Mouse (Mus musculus) intestine, postnatal 0 days (tissue): Measurements from ENCODE around the gene Supt6. TPM values are rescaled to one million over a fixed set of nuclear protein-coding genes. Genes with fewer than 3 reads are reported as not detected.
A peak's percentile ranks its signal among the peaks of the same experiment; 100 is the strongest.

Experiments used
- ATAC-seq: fragments of 200-750 bp; cut with Nextera tagmentation; 2 replicates; pipeline ENCODE4 v1.8.0; 2017; ENCODE audit warnings: mild to moderate bottlenecking, moderate TSS enrichment, moderate library complexity
- H3K27ac ChIP-seq: fragments of 300-500 bp; sonication (generic); 2 replicates; pipeline ENCODE4 v1.5.1; 2014; ENCODE audit warnings: mild to moderate bottlenecking, low read depth, low read length, moderate library complexity
- H3K27me3 ChIP-seq: fragments of 300-500 bp; sonication (generic); replicated peaks from 2 replicates; pipeline ENCODE4 v1.6.1; 2014; ENCODE audit warnings: low read length, mixed read lengths; ENCODE audit not compliant: control insufficient read depth, insufficient read depth
- H3K36me3 ChIP-seq: fragments of 300-500 bp; sonication (generic); 2 replicates; pipeline ENCODE4 v1.6.1; 2014; ENCODE audit warnings: mild to moderate bottlenecking, moderate library complexity; ENCODE audit not compliant: control insufficient read depth, insufficient read depth
- H3K4me1 ChIP-seq: fragments of 300-500 bp; sonication (generic); replicated peaks from 2 replicates; pipeline ENCODE4 v1.6.1; 2014; ENCODE audit warnings: antibody characterized with exemption, low read length, mixed read lengths; ENCODE audit not compliant: control insufficient read depth, insufficient read depth
- H3K4me2 ChIP-seq: fragments of 300-500 bp; sonication (generic); replicated peaks from 2 replicates; pipeline ENCODE4 v1.6.1; 2014; ENCODE audit warnings: low read depth, mild to moderate bottlenecking, moderate library complexity
- H3K4me3 ChIP-seq: fragments of 300-500 bp; sonication (generic); 2 replicates; pipeline ENCODE4 v1.5.1; 2014; ENCODE audit warnings: low read depth, low read length
- H3K9ac ChIP-seq: fragments of 300-500 bp; sonication (generic); 2 replicates; pipeline ENCODE4 v1.6.1; 2014; ENCODE audit warnings: mild to moderate bottlenecking, low read depth, low read length
- H3K9me3 ChIP-seq: fragments of 300-500 bp; sonication (generic); 2 replicates; pipeline ENCODE4 v1.6.1; 2016; ENCODE audit warnings: mixed run types; ENCODE audit not compliant: control insufficient read depth
- CTCF ChIP-seq: sonication (generic); IDR thresholded peaks from 2 replicates; pipeline ENCODE4 v1.5.1; 2016; ENCODE audit warnings: low read depth, mild to moderate bottlenecking, control low read depth, antibody characterized with exemption, moderate library complexity
- WGBS: fragments of 180-500 bp; shearing (Covaris S2); extraction: QIAGEN DNeasy Blood & Tissue Kit; methylation state at CpG from one replicate; pipeline ENCODE4 v1.1.7; 2014; 5-methylcytosine and 5-hydroxymethylcytosine counted together
- polyA plus RNA-seq: library from polyadenylated mRNA; unstranded; fragments of >200 nt; fragmentation: Nextera tagmentation; extraction: Ambion mirVana; gene quantifications from 2 replicates; pipeline ENCODE4 v1.2.1, GENCODE M21; 2015

Gene Supt6
- polyA plus RNA-seq, 1 experiment from 2014 or later = 8.8 TPM

DNA sequence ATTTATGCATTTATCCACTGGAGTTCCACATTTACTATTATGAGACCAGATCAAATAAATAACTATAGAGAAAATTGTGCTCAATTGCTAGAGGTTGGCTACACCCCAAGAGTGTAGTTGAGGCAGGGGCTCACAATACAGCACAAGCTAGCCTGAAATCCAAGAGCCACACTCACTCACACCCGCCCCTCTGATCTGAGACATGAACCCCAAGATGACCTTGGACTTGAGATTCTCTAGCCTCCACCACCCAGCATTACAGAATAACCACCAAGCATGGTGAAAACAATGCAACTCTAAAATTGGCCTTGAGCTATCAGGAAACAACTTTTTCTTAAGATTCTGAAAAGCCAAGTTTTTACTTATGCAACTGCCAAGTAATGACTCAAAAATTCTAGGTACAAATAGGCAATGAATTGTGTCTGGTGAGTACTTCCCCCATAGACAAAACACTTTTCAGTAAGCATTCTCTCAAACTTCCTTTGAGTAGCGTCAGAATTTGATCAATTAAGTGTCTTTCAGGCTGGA is 63.9 kb downstream of the Supt6 start:
- Histone ChIP-seq H3K9ac (no peak overlapping the region), H3K4me3 (peak overlapping the region; percentile 93), H3K27me3 (no peaks in the 10 kb centered on the region), H3K4me1 (no peaks in the 10 kb centered on the region), H3K27ac (no peak overlapping the region), H3K4me2 (peak overlapping the region; percentile 79), H3K36me3 (peaks cover 19% of the 10 kb centered on the region), H3K9me3 (no peaks in the 10 kb centered on the region)
- no peak for ATAC-seq
- WGBS = 33% methylated on average over 2 of the region's 2 CpGs
- no peak for TF ChIP-seq CTCF

DNA sequence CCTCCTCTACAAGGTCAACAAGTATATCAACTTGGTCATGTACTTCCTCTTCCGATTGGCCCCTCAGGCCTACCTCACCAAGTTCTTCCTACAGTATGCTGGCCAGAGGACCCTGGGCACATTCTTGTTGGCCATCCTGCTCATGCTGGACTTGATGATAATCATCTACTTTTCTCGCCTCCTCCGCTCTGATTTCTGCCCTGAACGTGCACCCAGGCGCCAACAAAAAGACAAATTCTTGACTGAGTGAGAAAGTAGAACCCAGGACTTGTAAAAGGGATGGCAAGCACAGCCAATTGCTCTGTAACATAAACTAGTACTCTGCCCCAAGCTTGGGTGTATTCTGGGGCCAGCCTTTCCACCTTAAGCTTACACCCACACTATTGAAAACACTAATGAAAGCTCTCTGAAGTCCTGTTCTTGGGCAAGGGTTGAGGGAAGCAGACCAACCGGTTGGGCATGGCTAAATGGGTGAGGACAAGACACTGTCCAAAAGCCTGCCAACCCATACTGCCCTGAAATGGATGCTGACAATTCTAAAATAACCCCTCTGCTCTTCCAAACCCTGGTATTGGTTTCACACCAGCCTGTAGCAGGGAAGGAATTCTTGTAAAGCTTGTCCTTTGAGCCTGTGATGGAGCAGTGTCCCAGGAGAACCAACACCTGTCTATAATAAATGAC is 65.6 kb downstream of the Supt6 start:
- WGBS = 55% methylated on average over 6 of the region's 6 CpGs
- Histone ChIP-seq H3K4me3 (no peak overlapping the region), H3K4me2 (no peak overlapping the region), H3K27ac (peak overlapping the region; percentile 15; the same call in 1 of the 2 replicates), H3K9ac (no peak overlapping the region), H3K36me3 (peaks cover 19% of the 10 kb centered on the region), H3K9me3 (no peaks in the 10 kb centered on the region), H3K4me1 (no peaks in the 10 kb centered on the region), H3K27me3 (no peaks in the 10 kb centered on the region)
- no peak for TF ChIP-seq CTCF
- no peak for ATAC-seq

DNA sequence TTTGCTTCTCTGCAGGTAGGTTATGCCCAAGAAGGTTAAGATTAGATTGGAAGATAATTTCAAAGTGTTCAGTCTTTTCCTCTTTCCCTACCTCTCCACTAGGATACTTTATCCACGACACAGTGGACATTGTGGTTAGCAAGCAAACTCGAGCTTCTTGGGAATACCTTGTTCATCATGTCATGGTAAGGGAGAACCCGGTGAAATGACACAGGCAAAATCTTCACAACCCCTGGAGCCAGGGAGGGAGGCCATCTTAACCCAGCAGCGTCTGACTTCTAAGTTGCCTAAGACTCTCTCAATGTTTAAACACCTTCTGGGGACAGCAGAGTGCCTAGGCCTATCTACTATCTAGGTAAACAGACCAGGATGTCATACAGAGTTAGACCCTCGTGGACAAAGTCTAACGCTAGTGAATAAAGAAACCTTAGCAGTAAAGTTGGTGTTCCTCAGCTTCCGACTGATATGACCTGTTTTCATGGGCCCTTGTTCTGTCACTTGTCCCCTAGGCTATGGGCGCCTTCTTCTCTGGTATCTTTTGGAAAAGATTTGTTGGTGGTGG is 66.3 kb downstream of the Supt6 start:
- Histone ChIP-seq H3K36me3 (peaks cover 19% of the 10 kb centered on the region), H3K4me1 (no peaks in the 10 kb centered on the region), H3K4me3 (peak overlapping the region; percentile 69), H3K27me3 (no peaks in the 10 kb centered on the region), H3K9me3 (no peaks in the 10 kb centered on the region), H3K27ac (no peak overlapping the region), H3K9ac (no peak overlapping the region), H3K4me2 (peak overlapping the region; percentile 94)
- ATAC-seq = no peak
- 19% methylated on average over 8 of the region's 8 CpGs for WGBS
- TF ChIP-seq CTCF = no peak

DNA sequence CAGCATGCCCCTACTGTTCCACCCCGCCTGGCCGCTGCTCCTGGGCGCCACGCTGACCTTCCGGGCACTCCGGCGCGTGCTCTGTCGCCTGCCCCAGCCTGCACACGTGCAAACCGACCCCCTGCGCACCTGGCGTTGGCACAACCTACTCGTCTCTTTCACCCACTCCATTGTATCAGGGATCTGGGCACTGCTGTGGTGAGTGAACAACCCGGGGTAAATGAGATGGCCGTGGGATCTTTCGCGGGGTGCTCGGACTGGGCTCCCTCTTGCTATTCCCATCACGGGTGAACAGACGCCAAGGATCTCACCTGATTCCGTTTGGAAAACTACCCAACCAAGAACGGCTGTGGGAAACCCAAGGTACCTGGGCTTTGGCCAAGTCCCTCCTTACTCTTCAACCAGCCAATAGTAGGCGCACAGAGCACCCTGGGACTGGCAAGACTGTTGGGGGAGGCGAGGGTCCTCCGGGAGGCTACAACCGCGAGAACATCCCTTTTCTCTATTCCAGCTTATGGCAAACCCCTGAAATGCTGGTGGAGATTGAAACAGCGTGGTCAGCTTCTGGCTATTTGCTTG is 66.8 kb downstream of the Supt6 start:
- peak; percentile 2; the same call in 1 of the 2 replicates for ATAC-seq
- peak overlapping the region; percentile 69 for H3K4me3 ChIP-seq
- peak overlapping the region; percentile 94 for H3K4me2 ChIP-seq
- WGBS = 2% methylated on average over 29 of the region's 29 CpGs
- no peaks in the 10 kb centered on the region for H3K27me3 ChIP-seq
- no peak for TF ChIP-seq CTCF
- peaks cover 19% of the 10 kb centered on the region for H3K36me3 ChIP-seq
- H3K9ac ChIP-seq = peak overlapping the region; percentile 65
- H3K9me3 ChIP-seq = no peaks in the 10 kb centered on the region
- peak overlapping the region; percentile 92 for H3K27ac ChIP-seq
- H3K4me1 ChIP-seq = no peaks in the 10 kb centered on the region

DNA sequence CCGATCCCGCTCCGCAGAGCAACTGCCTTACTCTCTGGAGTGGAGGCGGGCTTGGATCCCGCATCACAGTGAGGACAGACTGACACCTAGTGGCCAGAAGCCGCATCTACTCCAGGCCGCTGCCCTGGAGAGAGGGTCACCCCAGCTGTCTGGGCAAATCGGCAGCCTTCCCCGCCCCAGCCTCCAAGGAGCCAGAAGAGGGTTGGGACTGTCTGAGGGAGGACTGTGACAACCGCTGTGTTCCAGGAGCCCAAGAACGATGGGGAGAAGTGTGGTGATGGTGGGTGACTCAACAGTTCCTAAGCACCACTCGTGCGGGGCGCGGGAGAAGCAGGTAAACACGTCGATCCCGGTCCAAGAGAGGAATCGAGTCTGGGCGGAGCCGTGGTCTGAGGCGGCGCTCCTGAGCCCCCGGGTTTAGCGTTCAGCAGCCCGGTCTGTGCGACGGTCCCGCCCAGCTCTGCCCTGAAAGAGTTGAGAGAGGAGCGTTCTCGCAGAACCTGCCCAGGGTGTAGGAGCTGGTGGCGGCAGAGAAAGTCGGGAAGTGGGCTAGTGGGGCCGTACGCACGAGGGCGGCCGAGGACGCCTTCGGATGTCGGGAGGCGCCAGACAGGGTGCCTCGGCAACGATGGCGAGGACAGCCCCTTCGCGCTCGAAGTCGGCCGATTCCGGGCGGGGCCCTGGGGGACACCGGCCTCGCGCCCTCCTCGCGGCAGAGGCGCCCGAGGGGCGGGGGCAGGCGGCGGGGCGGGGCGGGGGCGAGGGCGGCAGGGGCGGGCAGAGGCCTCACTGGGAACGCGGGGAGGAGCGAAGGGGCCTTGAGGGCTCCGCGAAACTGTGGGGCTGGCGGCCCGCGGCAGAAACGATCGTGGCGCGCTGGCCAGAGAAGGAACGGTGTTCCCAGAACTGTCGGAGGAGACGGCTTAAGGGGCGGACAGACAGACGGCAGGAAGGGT is 67.6 kb downstream of the Supt6 start:
- no peaks in the 10 kb centered on the region for H3K9me3 ChIP-seq
- peak overlapping the region; percentile 92 for H3K27ac ChIP-seq
- peak overlapping the region; percentile 94 for H3K4me2 ChIP-seq
- ATAC-seq = peak; percentile 83
- H3K27me3 ChIP-seq = no peaks in the 10 kb centered on the region
- H3K4me3 ChIP-seq = peak overlapping the region; percentile 69
- TF ChIP-seq CTCF = peak; percentile 100
- no peaks in the 10 kb centered on the region for H3K4me1 ChIP-seq
- H3K36me3 ChIP-seq = peaks cover 19% of the 10 kb centered on the region
- peak overlapping the region; percentile 65 for H3K9ac ChIP-seq
- WGBS = under 1% methylated on average over 71 of the region's 84 CpGs

DNA sequence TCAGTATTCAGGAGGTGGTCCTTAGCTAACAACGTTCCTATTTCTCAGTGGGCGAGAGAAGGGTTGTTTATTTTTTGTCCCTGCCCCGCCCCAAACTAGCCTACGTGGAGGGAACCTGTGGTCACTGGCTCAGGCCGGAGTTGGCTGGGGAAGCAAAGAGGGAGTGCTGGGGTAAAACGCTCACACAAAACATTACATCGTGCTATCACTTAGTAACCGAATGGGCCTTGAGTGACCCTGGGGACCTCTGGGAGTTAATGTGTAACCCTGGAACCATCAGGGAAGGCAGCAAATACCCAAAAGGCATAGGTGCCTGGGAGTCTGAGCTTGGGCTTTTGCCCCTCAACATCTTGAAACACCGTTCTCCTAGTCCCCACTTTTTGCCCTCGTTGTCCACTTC is 68.3 kb downstream of the Supt6 start:
- H3K9me3 ChIP-seq = no peaks in the 10 kb centered on the region
- no peaks in the 10 kb centered on the region for H3K4me1 ChIP-seq
- H3K27ac ChIP-seq = peak overlapping the region; percentile 92
- peak overlapping the region; percentile 94 for H3K4me2 ChIP-seq
- under 1% methylated on average over 10 of the region's 10 CpGs for WGBS
- ATAC-seq = peak; percentile 23; the same call in 1 of the 2 replicates
- H3K27me3 ChIP-seq = no peaks in the 10 kb centered on the region
- peak overlapping the region; percentile 69 for H3K4me3 ChIP-seq
- no peak for TF ChIP-seq CTCF
- peaks cover 19% of the 10 kb centered on the region for H3K36me3 ChIP-seq
- H3K9ac ChIP-seq = peak overlapping the region; percentile 35; the same call in 1 of the 2 replicates
